Mouse (Mus musculus) c-Kit-negative CD71-positive TER-119-positive erythroid progenitor cells, embryonic 14.5 days (primary cell): Measurements from ENCODE around the gene Uox.

Experiments used
- DNase-seq: peaks from one replicate; pipeline ENCODE4 v3.0.0-alpha.2; 2013; ENCODE audit warnings: low read depth, low spot score

Uox gene

DNA sequence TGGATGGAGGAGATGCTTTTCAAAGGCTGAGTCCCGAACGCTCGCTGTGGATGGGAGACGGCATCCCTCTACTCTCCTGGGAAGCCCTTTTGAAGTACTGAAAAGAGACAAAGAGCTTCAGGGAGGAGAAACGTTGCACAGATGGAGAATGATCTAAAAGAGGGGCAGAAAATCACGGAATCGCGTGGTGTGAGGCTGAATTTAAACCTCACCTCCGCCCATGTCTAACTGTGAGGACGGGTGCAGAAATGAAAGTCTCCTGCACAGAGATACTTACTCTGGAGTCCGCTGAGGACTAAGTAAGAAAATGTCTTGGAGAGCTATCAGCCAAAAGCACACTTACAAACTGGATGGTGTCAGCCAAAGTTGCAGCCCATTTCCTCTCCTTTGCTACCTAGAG is 51.7 kb downstream of the Uox start:
- DNase-seq = no peak

- no peak for DNase-seq
Observed at GRCm38 (mm10) chr3:146625766-146626165, 55.5 kb downstream of the Uox start.

GRCm38 (mm10) chr3:146628227-146628982 is 58.2 kb downstream of the Uox start:
- DNase-seq = no peak

DNA sequence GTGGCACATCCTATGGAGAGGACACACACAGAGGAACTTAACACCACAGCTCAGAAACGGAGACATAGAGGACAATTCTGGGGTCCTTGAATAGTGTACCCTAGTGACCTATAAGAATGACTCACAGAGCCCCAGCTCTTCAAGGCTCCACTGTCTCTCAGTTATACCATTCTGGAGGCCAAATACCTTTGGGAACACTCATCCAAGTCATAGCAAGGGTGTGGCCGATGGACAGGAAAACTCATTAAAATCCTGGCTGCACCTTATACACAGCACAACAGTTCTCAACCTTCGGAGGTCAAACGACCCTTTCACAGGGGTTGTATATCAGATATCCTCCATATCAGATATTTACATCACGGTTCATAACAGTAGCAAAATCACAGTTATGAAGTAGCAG is 62.3 kb downstream of the Uox start:
- DNase-seq = no peak

GRCm38 (mm10) chr3:146641818-146642427 is 71.7 kb downstream of the Uox start:
- no peak for DNase-seq

GRCm38 (mm10) chr3:146649311-146649894 is 79.2 kb downstream of the Uox start:
- DNase-seq = no peak

GRCm38 (mm10) chr3:146650716-146651115 is 80.5 kb downstream of the Uox start:
- no peak for DNase-seq

GRCm38 (mm10) chr3:146651217-146651616 is 81.0 kb downstream of the Uox start, which contains the start of gene 4930503B20Rik:
Gene 4930503B20Rik (minus strand): TSS chr3:146651317.
- no peak for DNase-seq

DNA sequence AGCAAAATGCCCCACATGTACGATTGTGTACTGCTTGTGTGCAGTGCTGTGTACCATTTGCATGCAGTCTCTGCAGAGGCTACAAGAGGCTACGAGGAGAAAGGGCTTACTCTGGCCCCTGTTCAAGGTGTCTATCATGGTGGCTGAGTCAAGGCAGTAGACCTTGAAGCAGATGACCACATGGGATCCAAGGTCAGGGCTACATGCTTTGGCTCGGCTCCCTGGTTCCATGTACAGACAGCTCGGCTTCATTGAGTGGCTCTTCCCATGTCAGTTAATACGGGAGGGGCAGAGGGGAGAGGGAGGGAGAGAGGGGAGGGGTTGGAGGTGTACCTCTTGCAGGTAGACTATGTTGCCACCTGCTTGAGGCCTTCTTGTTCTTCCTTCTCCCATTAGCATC is 82.2 kb downstream of the Uox start:
- no peak for DNase-seq

- peak; percentile 37 for DNase-seq
Observed at GRCm38 (mm10) chr3:146653692-146654091, 83.5 kb downstream of the Uox start.

DNA sequence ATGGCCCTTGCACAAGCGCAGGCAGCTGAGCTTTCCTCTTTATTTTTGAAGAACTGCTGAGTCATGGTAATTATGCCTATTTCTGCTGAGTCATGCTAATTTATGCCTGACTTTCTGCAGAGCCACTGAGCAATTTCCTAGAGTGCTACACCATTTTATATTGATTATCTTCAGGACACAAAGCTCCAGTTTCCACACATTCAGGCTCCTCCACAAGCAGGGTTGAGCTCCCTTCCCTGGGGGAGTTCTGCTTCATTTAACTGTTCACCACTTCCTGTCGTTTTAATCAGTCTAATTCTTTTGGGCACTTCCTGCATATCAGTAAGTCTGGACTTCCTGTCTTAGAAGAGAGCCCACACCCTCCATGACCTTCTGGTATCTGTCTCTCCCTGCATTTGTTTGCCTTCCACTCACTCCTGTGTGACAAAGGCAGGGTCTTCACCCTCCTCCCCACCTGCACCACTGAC is 84.9 kb downstream of the Uox start:
- DNase-seq = peak; percentile 78

- DNase-seq = no peak
Observed at GRCm38 (mm10) chr3:146657433-146657832, 87.2 kb downstream of the Uox start.

- no peak for DNase-seq
Observed at GRCm38 (mm10) chr3:146658061-146658639, 87.9 kb downstream of the Uox start.

GRCm38 (mm10) chr3:146659321-146659720 is 89.1 kb downstream of the Uox start:
- no peak for DNase-seq

- DNase-seq = no peak
Observed at GRCm38 (mm10) chr3:146661001-146661400, 90.8 kb downstream of the Uox start.

GRCm38 (mm10) chr3:146661907-146662306 is 91.7 kb downstream of the Uox start:
- DNase-seq = no peak

- DNase-seq = no peak
Observed at GRCm38 (mm10) chr3:146671121-146671520, 100.9 kb downstream of the Uox start.

DNA sequence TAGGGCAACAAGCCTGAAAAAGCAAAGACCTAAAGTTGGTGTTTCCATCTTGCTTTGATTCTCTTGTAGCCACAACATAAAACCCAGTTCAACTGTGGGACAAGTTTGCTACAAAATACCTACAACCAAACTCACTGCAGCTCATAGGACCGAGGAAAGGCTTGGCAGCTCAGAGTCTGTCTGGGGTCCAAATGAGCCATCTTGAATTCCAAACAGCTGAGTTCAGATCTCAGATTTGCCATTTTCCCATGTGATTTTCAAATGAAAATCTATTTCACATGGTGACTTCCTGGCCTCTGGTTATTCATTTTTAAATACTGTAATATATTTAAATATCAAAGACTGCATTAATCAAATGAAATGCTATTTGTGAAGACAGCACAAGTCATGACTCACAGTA is 104.9 kb downstream of the Uox start:
- no peak for DNase-seq

GRCm38 (mm10) chr3:146676193-146676592 is 106.0 kb downstream of the Uox start:
- no peak for DNase-seq

DNA sequence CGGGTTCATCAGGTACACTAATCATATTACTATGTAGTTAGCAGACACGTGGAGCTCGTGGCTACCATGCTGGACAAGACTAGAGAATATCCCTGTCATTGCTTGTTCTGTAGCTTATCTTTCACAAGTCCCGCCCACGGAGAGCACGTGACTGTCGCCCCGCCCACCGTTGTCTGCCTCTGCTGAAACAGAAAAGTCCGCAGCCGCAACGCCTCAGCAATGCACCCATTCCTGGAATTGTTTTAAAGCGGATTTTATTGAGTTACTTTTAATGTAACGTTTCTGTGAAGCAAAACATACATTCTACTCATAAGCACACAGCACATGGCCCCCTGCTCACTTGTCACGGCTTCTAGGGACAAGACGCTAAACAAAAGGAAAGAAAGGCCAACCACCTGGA is 109.4 kb downstream of the Uox start:
- no peak for DNase-seq

- DNase-seq = no peak
Observed at GRCm38 (mm10) chr3:146680625-146681024, 110.4 kb downstream of the Uox start.

GRCm38 (mm10) chr3:146681696-146682095 is 111.5 kb downstream of the Uox start:
- no peak for DNase-seq
